Mouse (Mus musculus): Measurements from ENCODE around the gene Slc25a45. TPM values are rescaled to one million over a fixed set of nuclear protein-coding genes. Genes with fewer than 3 reads are reported as not detected.

Gene Slc25a45
- polyA plus RNA-seq, 1 experiment: not detected

- H3K4me1 ChIP-seq (ENCODE audit: control insufficient read depth, insufficient read depth, low read length): peaks cover 11% of the 10 kb centered on the region
- TF ChIP-seq CTCF (IDR thresholded peaks at IDR 0.05; ENCODE audit: insufficient read depth, low read depth, low read length) (no peak), POLR2A (IDR thresholded peaks at IDR 0.05; ENCODE audit: insufficient read depth, low read depth, low read length) (peak; percentile 21; the same call in 1 of the 2 replicates)
- H3K4me3 ChIP-seq (ENCODE audit: insufficient read depth, low read depth, low read length): peak within 1 kb of the TSS; percentile 89
- WGBS: 17% methylated on average over 13 of the region's 13 CpGs
- peak within 1 kb of the TSS; percentile 82 for H3K27ac ChIP-seq (ENCODE audit: insufficient read depth, low read depth, low read length)
These were observed 35.6 kb downstream of the Slc25a45 start, which contains the start of gene Dpf2 for GRCm38 (mm10) chr19:5913007-5913719. Gene Dpf2 (minus strand): TSS chr19:5913010.

GRCm38 (mm10) chr19:5921715-5922114, 44.1 kb downstream of the Slc25a45 start:
- Histone ChIP-seq H3K4me1 (ENCODE audit: control insufficient read depth, insufficient read depth, low read length) (peaks cover 11% of the 10 kb centered on the region; the same call in 1 of the 2 replicates), H3K4me3 (ENCODE audit: insufficient read depth, low read depth, low read length) (no peak overlapping the region), H3K27ac (ENCODE audit: insufficient read depth, low read depth, low read length) (no peak overlapping the region)
- WGBS: 35% methylated on average over 9 of the region's 9 CpGs
- TF ChIP-seq CTCF (IDR thresholded peaks at IDR 0.05; ENCODE audit: insufficient read depth, low read depth, low read length): no peak
- no peak for TF ChIP-seq POLR2A (IDR thresholded peaks at IDR 0.05; ENCODE audit: insufficient read depth, low read depth, low read length)

GRCm38 (mm10) chr19:5922119-5922942, 44.7 kb downstream of the Slc25a45 start:
- H3K27ac ChIP-seq (ENCODE audit: insufficient read depth, low read depth, low read length): no peak overlapping the region
- 79% methylated on average over 15 of the region's 15 CpGs for WGBS
- H3K4me3 ChIP-seq (ENCODE audit: insufficient read depth, low read depth, low read length): no peak overlapping the region
- H3K4me1 ChIP-seq (ENCODE audit: control insufficient read depth, insufficient read depth, low read length): peaks cover 11% of the 10 kb centered on the region; the same call in 1 of the 2 replicates
- TF ChIP-seq POLR2A (IDR thresholded peaks at IDR 0.05; ENCODE audit: insufficient read depth, low read depth, low read length): no peak
- TF ChIP-seq CTCF (IDR thresholded peaks at IDR 0.05; ENCODE audit: insufficient read depth, low read depth, low read length): no peak

GRCm38 (mm10) chr19:5922963-5923362, 45.4 kb downstream of the Slc25a45 start:
- TF ChIP-seq CTCF (IDR thresholded peaks at IDR 0.05; ENCODE audit: insufficient read depth, low read depth, low read length) (no peak), POLR2A (IDR thresholded peaks at IDR 0.05; ENCODE audit: insufficient read depth, low read depth, low read length) (no peak)
- no peak overlapping the region for H3K4me3 ChIP-seq (ENCODE audit: insufficient read depth, low read depth, low read length)
- H3K27ac ChIP-seq (ENCODE audit: insufficient read depth, low read depth, low read length): no peak overlapping the region
- 97% methylated on average over 3 of the region's 3 CpGs for WGBS
- peaks cover 11% of the 10 kb centered on the region; the same call in 1 of the 2 replicates for H3K4me1 ChIP-seq (ENCODE audit: control insufficient read depth, insufficient read depth, low read length)

- H3K27ac ChIP-seq (ENCODE audit: insufficient read depth, low read depth, low read length): no peak overlapping the region; the same call in 1 of the 2 replicates
- H3K4me3 ChIP-seq (ENCODE audit: insufficient read depth, low read depth, low read length): peak overlapping the region; percentile 52
- H3K4me1 ChIP-seq (ENCODE audit: control insufficient read depth, insufficient read depth, low read length): peaks cover 11% of the 10 kb centered on the region; the same call in 1 of the 2 replicates
- under 1% methylated on average over 38 of the region's 38 CpGs for WGBS
- TF ChIP-seq CTCF (IDR thresholded peaks at IDR 0.05; ENCODE audit: insufficient read depth, low read depth, low read length) (peak; percentile 78), POLR2A (IDR thresholded peaks at IDR 0.05; ENCODE audit: insufficient read depth, low read depth, low read length) (no peak)
These were observed 46.5 kb downstream of the Slc25a45 start for GRCm38 (mm10) chr19:5923990-5924712.

- TF ChIP-seq POLR2A (IDR thresholded peaks at IDR 0.05; ENCODE audit: insufficient read depth, low read depth, low read length): no peak; the same call in 1 of the 2 replicates
- no peak for TF ChIP-seq CTCF (IDR thresholded peaks at IDR 0.05; ENCODE audit: insufficient read depth, low read depth, low read length)
- Histone ChIP-seq H3K27ac (ENCODE audit: insufficient read depth, low read depth, low read length) (no peak within 1 kb of the TSS; the same call in 1 of the 2 replicates), H3K4me1 (ENCODE audit: control insufficient read depth, insufficient read depth, low read length) (peaks cover 11% of the 10 kb centered on the region; the same call in 1 of the 2 replicates), H3K4me3 (ENCODE audit: insufficient read depth, low read depth, low read length) (peak within 1 kb of the TSS; percentile 52)
- WGBS: under 1% methylated on average over 18 of the region's 18 CpGs
These were observed 47.1 kb downstream of the Slc25a45 start, which contains the start of gene Cdc42ep2 for GRCm38 (mm10) chr19:5924713-5925093. Gene Cdc42ep2 (minus strand): TSS chr19:5924816.

- Histone ChIP-seq H3K4me3 (ENCODE audit: insufficient read depth, low read depth, low read length) (no peak overlapping the region), H3K27ac (ENCODE audit: insufficient read depth, low read depth, low read length) (no peak overlapping the region), H3K4me1 (ENCODE audit: control insufficient read depth, insufficient read depth, low read length) (peaks cover 11% of the 10 kb centered on the region)
- no peak for TF ChIP-seq CTCF (IDR thresholded peaks at IDR 0.05; ENCODE audit: insufficient read depth, low read depth, low read length)
- no peak for TF ChIP-seq POLR2A (IDR thresholded peaks at IDR 0.05; ENCODE audit: insufficient read depth, low read depth, low read length)
- 36% methylated on average over 11 of the region's 11 CpGs for WGBS
These were observed 47.8 kb downstream of the Slc25a45 start for GRCm38 (mm10) chr19:5925311-5925855.

GRCm38 (mm10) chr19:5927026-5927425, 49.4 kb downstream of the Slc25a45 start:
- H3K4me3 ChIP-seq (ENCODE audit: insufficient read depth, low read depth, low read length): no peak overlapping the region
- no peak overlapping the region for H3K27ac ChIP-seq (ENCODE audit: insufficient read depth, low read depth, low read length)
- no peak for TF ChIP-seq POLR2A (IDR thresholded peaks at IDR 0.05; ENCODE audit: insufficient read depth, low read depth, low read length)
- no peak for TF ChIP-seq CTCF (IDR thresholded peaks at IDR 0.05; ENCODE audit: insufficient read depth, low read depth, low read length)
- WGBS: 76% methylated on average over 11 of the region's 11 CpGs
- peaks cover 9% of the 10 kb centered on the region for H3K4me1 ChIP-seq (ENCODE audit: control insufficient read depth, insufficient read depth, low read length)
